Mouse (Mus musculus) hindlimb bud, embryonic 11.5 days (tissue): ENCODE measurements around the gene Tenm2.

Experiments
- DNase-seq: peaks from one replicate; pipeline ENCODE4 v3.0.0-alpha.2; 2012; ENCODE audit warnings: low read depth, low spot score; ENCODE audit errors: extremely low spot score

Gene Tenm2

DNA sequence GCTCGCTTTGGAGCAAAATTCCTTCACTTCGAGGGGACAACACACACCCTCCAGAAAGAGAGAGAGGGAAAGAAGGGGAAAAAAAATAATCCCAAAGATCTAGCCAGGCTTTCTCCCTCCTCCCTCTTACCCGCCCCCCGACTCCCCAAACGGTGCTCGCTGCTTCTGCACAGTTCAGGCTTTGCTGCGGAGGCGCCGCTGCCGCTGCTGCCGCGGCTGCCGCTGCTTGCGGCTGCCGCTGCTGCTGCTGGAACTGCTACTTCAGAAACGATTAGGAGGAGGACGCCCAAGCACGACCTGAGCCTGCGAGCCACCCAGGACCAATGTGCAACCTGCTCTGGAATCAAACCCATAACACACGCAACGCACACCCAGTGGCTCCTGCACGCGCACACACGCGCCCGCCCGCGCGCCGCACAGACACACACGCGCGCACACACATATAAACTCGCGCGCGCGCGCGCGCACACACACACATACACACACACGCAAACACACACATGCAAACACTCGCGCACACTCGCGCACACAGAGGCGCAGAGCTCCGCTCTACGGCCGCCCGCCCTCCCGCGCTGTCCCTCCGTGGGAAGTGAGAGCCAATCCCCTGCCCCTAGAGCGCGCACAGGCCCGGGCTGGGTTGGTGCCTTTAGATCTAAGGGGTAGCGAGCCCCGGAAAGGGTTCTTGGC is at the start of gene Tenm2:
Gene Tenm2 (minus strand): TSS at position 51 of the 687 bp plus-strand sequence.
- DNase-seq: no peak

DNA sequence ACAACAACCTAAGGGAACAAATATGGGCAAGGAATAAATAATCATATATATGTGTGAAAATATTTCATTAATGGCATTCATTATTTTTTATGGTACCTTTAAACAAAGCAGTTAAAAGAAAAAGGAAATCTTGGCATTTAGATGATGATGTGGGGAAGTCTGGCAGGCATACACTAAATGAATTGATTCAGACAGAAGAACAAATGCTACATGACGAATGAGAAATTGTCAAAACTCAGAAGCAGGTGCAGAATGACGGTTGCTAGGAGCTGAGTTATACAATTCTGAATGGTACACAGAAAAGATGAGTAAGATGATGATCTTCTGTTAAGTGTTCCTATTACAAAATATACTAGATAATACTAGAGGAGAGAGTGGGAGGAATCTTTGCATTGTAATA is 49.4 kb upstream of the Tenm2 start:
- DNase-seq: no peak

DNA sequence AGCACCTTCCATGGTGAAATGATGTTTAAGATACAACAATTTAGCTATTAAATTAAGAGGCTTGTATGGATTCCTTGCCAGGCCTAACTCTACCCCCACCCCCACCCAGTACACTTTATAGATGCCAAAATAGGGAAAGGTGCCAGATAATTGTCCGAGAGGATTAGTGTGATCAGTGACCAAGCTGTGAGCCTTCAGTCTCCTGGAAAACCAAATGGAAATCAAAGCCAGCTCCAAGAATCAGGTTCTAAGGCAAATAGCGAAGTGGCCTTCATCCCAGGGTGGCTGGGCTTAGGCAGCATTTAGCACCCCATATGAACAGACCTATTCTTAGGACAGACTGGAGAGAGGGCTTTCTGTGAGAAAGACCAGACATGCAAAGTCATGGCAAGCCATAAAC is 13.0 kb upstream of the Tenm2 start:
- DNase-seq: no peak

DNA sequence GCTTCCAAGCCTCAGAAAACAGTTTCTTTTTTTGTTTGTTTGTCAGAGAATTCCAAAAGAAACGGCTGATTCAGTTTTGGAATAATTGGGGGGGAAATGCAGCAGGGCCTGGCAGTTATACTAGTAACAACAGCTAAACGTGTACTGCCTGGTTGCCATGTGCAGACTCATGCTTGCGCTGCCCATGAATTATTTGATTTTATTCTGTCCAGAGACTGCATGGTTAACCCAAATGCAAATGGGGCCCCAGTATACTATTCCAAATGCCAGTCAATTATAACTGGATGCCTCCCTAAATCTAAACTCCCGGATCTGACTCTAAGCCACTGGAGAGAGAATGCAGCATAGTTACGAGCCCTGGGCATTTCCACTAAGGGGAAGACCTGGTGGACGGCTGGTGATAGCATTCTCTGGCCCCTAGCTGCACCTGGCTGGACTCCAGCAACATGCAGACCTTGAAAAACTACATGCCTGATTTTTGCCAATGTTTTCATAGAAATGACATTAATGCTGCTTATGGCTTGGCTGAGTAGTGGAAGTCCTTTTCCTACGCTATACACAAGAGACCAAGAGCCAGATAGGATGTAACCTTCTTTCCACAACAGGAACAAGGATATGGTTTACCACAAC is 1.4 kb upstream of the Tenm2 start:
- DNase-seq: no peak

DNA sequence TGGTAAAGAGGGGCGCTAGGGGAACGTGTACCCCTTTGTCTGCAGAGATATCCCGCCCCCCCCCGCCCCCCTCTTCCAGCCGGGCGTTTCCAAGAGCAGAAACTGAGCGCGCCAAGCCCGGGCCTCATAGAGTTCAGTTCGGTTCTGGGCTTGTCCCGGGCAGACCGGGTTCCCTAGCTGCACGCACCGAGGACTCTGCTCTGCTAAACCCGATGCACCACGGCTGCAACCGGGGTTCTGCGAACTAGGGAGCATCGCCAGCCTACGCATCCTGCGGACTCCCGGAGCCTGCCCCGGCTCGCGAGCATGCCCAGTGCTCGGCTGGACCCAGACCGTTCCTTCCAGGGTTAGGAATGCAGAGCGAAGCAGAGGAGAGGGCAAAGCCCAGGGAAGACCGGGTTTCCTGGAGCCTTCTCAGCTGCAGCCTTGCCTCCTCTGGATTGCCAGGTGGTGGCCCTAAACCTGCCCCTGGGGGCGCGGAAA is 878 bp upstream of the Tenm2 start:
- no peak for DNase-seq

DNA sequence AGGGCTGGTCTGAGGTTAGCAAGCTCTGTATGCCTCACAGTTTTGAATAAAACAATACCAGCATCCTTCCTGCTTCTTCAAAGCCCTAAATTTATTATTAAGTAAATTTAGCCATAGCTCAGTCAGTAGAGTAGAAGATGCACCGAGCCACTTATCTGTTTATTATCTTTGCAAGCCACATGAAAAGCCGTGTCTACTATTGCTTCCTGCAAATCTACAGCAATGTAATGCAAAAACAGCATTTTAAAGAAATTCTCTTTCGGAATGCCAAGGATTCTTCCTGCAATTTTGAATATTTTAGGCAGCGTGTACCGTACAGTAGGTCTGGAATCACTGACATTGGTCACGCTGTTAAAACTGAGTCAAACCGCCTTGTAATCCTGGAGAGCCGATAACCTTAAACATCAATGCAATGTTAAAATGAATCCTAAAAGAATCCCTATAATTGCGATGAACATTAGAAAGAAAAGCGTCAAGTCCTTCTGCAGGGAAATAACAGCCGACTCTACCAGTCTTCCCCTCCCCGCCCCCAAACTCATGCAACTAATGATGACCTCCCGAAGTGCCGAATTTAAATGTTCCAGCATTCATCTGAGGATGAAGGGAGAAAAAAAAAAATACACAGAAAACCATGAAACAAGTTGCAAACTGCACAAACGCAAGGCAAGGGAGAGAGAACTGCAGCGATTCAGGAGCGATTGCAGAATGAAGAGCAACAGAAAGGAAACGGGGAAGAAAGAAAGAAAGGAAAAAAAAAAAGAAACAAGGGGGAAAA is 556 bp downstream of the Tenm2 start:
- no peak for DNase-seq

DNA sequence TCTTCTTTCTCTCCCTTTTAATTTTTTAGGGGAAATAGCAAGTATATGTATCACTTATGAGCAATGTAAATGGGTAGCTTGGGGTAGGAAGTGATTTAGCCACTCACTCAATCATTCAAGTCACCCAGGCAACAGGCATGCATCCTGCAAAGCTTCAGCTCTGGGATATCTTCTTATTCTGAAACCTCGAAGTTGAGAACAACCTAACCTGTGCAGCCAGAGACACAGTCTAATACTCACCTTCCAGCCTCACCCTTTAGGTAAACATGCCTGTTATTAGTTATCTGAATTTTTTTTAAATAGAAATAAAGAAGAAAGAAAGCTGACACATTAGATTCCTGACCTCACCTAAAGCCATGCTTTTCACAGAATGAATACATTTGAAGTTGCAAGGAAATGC is 8.4 kb downstream of the Tenm2 start:
- no peak for DNase-seq

DNA sequence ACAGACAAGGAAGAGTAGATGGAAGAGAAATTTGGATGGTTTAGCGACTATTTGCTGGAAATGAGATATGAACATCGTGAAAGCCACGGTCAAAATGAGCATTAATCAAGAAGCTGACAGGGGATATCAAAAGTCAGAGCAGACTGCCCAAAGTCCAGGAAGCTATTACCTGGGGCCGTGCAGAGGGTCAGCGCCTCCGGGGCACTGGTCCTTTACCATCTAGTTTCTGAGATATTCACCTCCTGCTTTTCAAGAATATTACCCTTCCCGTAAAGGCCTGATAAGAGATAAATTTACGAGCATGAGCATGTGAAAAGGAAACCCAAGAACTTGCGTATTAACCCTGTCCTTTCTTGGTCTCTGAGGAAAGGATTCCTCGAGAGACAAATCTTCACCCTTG is 8.8 kb downstream of the Tenm2 start:
- DNase-seq: no peak

DNA sequence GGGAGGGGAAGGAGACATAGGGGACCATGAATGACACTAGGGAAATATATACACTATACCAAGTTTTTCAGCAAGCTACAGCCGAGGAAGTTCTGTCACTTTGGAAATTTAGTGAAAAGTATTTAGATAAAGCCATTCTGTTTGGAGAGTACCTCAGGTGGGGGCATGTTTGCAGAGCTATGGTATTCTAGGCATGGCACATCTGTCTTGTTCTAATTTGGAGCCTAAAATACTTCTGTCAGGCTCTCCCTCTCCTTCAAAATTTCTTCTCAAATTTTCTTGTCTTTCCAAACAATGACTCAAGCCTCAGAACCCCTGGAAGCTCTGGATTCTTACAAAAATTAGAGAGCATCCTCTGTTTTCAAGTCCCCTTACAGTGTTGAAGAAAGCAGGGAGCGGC is 13.0 kb downstream of the Tenm2 start:
- DNase-seq: no peak

DNA sequence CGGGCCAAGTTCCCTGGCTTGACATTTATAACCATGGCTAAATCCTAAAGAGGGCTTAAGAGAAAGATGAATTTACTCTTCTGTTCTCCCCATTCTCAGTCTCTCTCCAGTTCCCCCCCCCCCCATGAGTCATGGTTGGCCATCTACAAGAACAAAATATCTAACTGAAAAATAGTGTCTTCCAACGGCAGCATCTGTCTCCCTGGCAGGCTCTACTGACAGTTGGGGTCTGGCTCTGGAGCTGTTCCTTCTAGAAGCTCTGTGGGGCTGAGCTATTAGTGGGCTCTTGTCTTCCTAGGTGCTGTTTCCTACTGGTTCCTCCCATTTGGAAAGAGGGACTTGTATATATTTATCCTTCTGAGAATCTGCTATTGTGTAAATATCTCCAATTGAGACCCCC is 13.7 kb downstream of the Tenm2 start:
- no peak for DNase-seq

DNA sequence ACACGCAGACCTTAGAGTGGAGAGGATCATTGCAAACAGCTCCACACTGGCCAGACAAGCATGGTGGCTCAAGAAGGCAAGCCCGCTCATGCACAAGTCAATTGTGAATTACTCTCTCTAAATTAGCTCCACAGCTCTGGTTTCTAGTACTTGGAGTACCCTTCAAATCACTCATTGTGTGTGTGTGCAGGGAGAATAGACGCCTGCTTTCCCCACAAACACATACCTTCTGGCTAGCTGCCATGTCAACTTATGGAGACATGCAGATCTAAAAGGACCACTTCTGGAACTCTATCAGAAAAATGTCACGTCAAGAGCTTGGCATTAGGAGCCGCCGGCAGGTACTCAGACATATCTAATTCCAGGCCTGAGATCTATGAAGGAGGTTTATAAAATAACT is 14.8 kb downstream of the Tenm2 start:
- no peak for DNase-seq

DNA sequence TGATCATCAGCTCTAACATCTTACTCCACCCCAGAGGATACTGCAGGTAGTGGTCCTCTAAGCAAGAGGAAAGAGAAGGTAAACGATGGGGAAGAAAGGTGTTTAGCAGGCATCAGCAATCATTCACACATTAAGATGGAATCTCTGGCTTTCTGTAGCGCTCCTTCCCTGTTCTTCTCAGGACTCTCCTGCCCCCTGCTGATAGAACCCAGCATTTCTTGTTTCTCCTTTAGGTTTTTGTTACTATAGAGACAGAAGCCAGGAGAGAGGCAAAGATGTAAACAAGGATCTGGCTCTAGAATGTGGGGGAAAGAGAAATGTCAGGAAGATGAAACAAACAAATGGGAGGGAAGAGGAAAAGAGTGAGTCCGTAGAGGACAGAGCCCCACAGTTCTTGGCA is 49.6 kb downstream of the Tenm2 start:
- peak; percentile 56 for DNase-seq

DNA sequence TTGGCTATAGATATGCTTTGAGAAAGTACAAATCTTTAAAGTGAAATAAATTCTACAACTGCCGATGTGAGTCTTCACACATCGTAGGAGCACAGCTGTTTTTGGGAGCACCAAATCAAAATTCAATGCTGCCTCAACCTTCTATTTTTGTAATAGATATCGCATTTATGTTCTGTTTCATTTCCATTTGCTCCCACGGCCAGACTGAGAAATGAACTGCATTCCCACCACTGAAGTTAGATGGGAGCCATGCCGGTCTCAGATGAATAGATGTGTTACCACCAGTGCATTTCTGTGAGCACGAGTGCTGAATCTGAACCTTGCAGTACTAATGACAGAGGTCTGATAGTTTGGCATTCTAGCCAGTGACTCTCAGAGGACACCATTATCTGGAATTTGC is 58.3 kb downstream of the Tenm2 start:
- DNase-seq: no peak

DNA sequence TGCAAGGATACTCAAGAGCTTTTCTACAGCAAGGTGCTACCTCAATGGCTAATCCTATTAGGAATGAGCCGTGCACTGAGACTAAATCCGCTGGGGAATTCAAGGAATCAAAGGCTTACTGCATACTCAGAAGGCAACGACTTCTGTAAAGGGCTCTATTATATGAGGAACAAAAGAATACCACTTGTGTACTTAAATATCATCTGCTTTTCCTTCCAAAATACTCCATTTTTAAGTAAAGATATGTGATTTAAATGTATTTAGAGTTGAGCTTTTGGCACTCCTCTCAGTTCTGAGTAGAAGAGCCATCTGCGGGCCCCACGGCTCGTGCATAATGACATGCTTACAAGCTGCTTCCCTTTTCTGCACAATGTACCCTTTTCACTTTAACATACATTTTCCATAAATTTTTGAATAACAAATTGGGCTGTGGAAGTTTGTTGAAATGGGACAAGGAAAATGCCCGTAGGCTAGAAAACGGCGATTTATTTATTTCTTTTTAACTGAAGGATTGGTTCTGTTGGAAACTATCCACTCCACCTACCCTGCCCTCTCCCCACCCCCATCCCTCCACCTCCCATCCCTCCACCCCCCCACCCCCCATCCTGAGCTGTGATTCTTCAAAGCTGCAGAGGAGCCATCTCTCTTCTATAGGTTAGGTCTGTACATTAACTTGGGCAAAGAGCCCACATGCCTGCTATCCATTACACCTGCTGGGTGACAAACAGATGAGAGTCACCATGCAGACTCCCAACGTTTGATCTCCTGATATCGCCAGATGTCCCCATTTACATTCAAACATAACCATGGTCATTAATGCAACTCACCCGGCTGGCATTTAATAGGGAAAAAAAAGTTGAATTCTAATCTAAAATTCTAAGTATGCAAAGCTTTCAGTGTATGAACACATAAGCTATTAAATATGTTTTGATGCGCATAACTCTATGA is 81.6 kb downstream of the Tenm2 start:
- no peak for DNase-seq

DNA sequence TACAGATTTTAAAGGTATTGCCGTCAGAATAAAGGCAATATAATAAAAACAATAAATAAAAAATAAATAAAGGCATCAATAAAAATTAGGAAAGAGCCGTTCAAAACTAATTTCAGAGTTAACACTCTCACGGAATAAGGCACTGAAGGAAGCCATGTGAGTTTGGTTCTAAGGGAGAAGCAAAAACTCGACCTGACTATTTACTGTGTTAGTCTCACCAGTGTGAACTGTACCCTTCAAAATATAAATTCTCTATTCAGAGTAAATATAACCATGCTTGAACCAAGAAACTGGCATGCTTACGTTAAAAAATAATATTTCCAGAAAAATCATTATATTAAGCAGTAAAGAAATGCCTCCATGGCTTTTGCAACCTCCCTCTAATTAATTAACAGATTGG is 82.4 kb downstream of the Tenm2 start:
- no peak for DNase-seq

DNA sequence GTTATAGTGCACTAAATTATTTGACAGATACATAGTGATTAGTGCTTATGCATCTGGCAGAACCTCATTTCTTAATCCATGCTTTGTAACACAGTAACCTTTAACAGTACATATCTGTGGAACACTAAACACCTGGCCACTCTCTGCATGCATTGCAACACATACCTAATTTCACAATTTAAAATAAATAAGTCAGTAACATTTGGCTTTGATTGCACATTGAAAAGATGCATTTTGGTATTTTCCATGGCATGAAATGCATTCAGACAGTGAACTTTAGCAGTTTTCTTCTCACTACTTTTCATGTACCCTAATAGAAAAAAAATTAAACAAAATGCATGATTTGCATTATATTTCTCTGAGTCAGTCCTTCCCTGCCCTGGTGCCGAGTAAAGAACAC is 85.8 kb downstream of the Tenm2 start:
- DNase-seq: no peak

DNA sequence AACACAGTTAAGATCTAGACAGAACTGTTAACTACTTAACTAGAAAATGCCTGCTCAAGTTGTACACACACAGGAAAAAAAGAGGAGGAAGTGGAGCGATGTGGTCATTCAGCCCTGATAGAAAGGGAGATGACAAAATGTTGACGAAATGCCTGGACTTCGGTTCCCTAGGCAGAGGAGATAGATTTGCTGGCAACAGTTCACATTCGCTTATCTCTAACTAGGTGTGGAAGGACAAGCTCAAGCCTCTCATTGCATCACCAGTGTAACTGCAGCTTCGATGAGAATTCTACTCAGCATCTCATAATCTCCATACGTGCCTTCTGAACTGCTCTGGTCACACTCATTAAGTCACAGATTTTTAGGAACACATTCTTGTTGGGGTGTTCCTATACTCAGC is 91.8 kb downstream of the Tenm2 start:
- no peak for DNase-seq

DNA sequence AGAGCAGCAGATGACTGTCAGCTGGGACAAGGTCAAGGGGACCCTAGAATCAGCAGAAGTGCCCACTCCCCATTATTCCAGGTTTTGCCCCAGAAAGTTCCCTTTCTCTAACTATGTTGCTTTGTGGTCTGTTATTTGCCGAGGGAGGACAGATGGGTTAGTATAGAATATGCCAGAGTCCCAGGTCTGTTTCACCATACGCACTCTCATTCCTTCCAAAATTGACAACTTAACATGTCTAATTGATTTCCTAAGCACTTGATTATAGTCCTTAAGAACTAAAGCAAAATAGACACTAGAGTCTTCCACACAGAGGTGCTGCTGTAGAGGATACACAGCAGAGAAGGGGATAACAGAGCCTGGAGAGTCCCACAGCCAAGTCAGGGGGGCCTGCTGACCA is 92.3 kb downstream of the Tenm2 start:
- DNase-seq: no peak

DNA sequence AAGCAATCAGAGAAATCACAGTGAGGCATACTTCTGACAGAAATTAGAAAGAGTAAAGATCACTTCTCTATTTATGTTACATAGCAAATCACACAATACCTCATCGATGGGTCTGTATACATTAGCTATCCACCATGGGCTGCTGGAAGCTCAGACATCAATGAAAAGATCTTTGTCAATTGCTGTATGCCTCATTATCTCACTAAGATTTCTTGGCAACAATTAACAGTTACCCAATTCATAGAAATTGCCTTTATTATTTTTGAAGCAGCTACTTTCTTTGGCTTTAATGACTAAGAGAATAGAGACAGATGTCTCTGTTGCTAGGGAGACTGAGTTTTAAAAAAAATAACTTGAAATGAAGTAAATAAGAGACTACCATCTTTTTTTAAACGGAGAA is 106.9 kb downstream of the Tenm2 start:
- DNase-seq: no peak

DNA sequence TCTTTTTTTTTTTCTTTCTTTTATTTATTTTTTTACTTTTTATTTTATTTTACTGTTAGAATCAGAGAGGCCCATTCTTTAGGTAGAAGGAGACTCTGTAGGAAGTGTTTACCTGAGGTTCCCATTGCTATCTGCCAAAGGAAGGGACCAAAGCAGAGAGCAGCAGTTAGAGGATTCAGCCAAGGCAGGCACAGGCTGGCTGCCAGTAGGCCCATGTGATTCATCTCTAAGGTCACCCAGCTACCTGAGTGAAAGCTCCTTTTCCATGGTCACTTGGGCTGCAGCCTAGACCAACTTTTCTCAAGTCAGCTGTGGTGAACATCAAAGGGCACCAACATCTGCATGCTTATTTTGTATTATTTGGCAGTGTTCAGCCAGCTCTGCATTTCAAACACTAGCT is 117.7 kb downstream of the Tenm2 start:
- no peak for DNase-seq

DNA sequence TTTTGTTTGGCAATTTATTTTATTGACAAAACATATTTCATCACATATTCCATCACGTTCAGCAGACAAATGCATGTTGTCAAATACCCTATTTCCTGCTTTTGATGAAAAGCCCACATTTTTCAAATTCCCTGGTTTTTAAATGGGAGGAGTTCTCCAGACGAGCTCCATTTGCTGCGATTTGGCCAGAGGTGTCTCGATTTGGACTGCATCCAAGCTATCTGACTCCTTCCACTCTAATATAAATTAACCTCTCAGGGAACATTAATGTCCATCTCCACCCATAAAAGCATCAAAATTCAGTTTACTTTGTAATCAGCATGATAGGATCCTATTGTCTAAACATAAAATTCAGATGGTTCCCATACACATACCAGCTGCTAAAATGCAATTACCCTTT is 120.6 kb downstream of the Tenm2 start:
- DNase-seq: no peak
